Mouse (Mus musculus) ovary, adult 2 months (tissue): ENCODE results near the gene Sfrp5. TPM values are rescaled to one million over a fixed set of nuclear protein-coding genes. Genes with fewer than 3 reads are reported as not detected.

Source experiments
- polyA plus RNA-seq: library from polyadenylated mRNA; depleted of rRNA; stranded (reverse); fragments of >200 nt; gene quantifications from 2 replicates; pipeline ENCODE4 v1.2.3, GENCODE M21; 2012; rRNA removed

Gene Sfrp5
- polyA plus RNA-seq, result 2.8 and 3.0 TPM in 2 replicates

GRCm38 (mm10) chr19:42201696-42202381 is at the start of gene Sfrp5:
Gene Sfrp5, minus strand, starts transcription at chr19:42202252.

GRCm38 (mm10) chr19:42247519-42247918 is 45.5 kb upstream of the Sfrp5 start, which contains the start of gene Golga7b:
Gene Golga7b, plus strand, starts transcription at chr19:42247574.

GRCm38 (mm10) chr19:42163764-42164163 is 38.3 kb downstream of the Sfrp5 start, which contains the start of gene Zfyve27:
Gene Zfyve27, plus strand, starts transcription at chr19:42163951.

Other genes with a start within 250 kb of the Sfrp5 start
- 82.3 and 85.4 TPM in 2 replicates for gene Mms19, start 221.1 kb downstream of the Sfrp5 start, polyA plus RNA-seq
- gene Ubtd1, start 220.5 kb downstream of the Sfrp5 start, polyA plus RNA-seq, result 43.5 and 47.5 TPM in 2 replicates
- gene Ankrd2, start 166.3 kb downstream of the Sfrp5 start, polyA plus RNA-seq, result 0.46 and 0.90 TPM in 2 replicates
- 2.8 and 3.7 TPM in 2 replicates for gene Hoga1, start 156.6 kb downstream of the Sfrp5 start, polyA plus RNA-seq
- 0.51 and 0.58 TPM in 2 replicates for gene 4933411K16Rik, start 150.0 kb downstream of the Sfrp5 start, polyA plus RNA-seq
- 12.2 and 12.9 TPM in 2 replicates for gene Morn4, start 115.9 kb downstream of the Sfrp5 start, polyA plus RNA-seq
- gene Pi4k2a, start 111.8 kb downstream of the Sfrp5 start, polyA plus RNA-seq, result 55.5 and 57.1 TPM in 2 replicates
- 62.2 and 67.3 TPM in 2 replicates for gene Avpi1, start 73.2 kb downstream of the Sfrp5 start, polyA plus RNA-seq
- 148 and 163 TPM in 2 replicates for gene Marveld1, start 54.9 kb downstream of the Sfrp5 start, polyA plus RNA-seq
- 43.0 and 46.5 TPM in 2 replicates for gene Zfyve27, start 38.3 kb downstream of the Sfrp5 start, polyA plus RNA-seq
- gene Golga7b, start 45.3 kb upstream of the Sfrp5 start, polyA plus RNA-seq, result 0.14 TPM in 2 replicates
- gene Crtac1, start 229.5 kb upstream of the Sfrp5 start, polyA plus RNA-seq, result 4.2 and 4.4 TPM in 2 replicates